Mouse (Mus musculus): Measurements from ENCODE around the gene Svs5. TPM values are rescaled to one million over a fixed set of nuclear protein-coding genes. Genes with fewer than 3 reads are reported as not detected.

Gene Svs5
- polyA plus RNA-seq, 1 experiment from 2014 or later: not detected

- ATAC-seq (ENCODE audit: insufficient number of reproducible peaks, low FRiP score, low TSS enrichment, low read depth): no peak
- no peaks in the 10 kb centered on the region for H3K9me3 ChIP-seq
- 63% methylated on average over 3 of the region's 3 CpGs for WGBS
These were observed 50.4 kb downstream of the Svs5 start for GRCm38 (mm10) chr2:164382971-164383370.

More at GRCm38 (mm10) chr2:164382971-164383370, 50.4 kb downstream of the Svs5 start:
- Histone ChIP-seq H3K4me1 (peaks cover 22% of the 10 kb centered on the region), H3K36me3 (no peaks in the 10 kb centered on the region), H3K27ac (no peak overlapping the region), H3K27me3 (peaks cover 15% of the 10 kb centered on the region), H3K4me2 (no peak overlapping the region), H3K9ac (no peak overlapping the region), H3K4me3 (no peak overlapping the region)

Small RNA genes lying within 50 kb of the gene (microRNA-seq; reads per million reads assigned to microRNA genes)
- not detected for gene Mir7678

Other genes starting within 250 kb of the Svs5 start
- gene Kcns1, start 161.6 kb upstream of the Svs5 start, polyA plus RNA-seq (2015; fragmentation: Nextera tagmentation; extraction: Ambion mirVana): 2.0 and 3.6 TPM in 2 replicates
- 9.1 and 10.3 TPM in 2 replicates for gene Wfdc5, start 150.0 kb upstream of the Svs5 start, polyA plus RNA-seq (2015; fragmentation: Nextera tagmentation; extraction: Ambion mirVana)
- gene Wfdc12, start 142.1 kb upstream of the Svs5 start, polyA plus RNA-seq (2015; fragmentation: Nextera tagmentation; extraction: Ambion mirVana): 0.40 TPM in 1 of 2 replicates, not detected in the other
- gene Wfdc15a, start 132.6 kb upstream of the Svs5 start, polyA plus RNA-seq (2015; fragmentation: Nextera tagmentation; extraction: Ambion mirVana): not detected in 2 replicates
- gene Wfdc15b, start 111.1 kb upstream of the Svs5 start, polyA plus RNA-seq (2015; fragmentation: Nextera tagmentation; extraction: Ambion mirVana): not detected in 2 replicates
- gene Svs2, start 94.3 kb upstream of the Svs5 start, polyA plus RNA-seq (2015; fragmentation: Nextera tagmentation; extraction: Ambion mirVana): not detected in 2 replicates
- gene Svs3b, start 76.1 kb upstream of the Svs5 start, polyA plus RNA-seq (2015; fragmentation: Nextera tagmentation; extraction: Ambion mirVana): not detected in 2 replicates
- gene Svs4, start 54.3 kb upstream of the Svs5 start, polyA plus RNA-seq (2015; fragmentation: Nextera tagmentation; extraction: Ambion mirVana): not detected in 2 replicates
- not detected in 2 replicates for gene Svs3a, start 43.5 kb upstream of the Svs5 start, polyA plus RNA-seq (2015; fragmentation: Nextera tagmentation; extraction: Ambion mirVana)
- not detected in 2 replicates for gene Svs6, start 16.0 kb upstream of the Svs5 start, polyA plus RNA-seq (2015; fragmentation: Nextera tagmentation; extraction: Ambion mirVana)
- gene Slpi, start 56.4 kb downstream of the Svs5 start, polyA plus RNA-seq (2015; fragmentation: Nextera tagmentation; extraction: Ambion mirVana): 4.3 TPM in 2 replicates
- gene Rbpjl, start 70.4 kb downstream of the Svs5 start, polyA plus RNA-seq (2015; fragmentation: Nextera tagmentation; extraction: Ambion mirVana): 1.2 and 1.3 TPM in 2 replicates
- 108 and 113 TPM in 2 replicates for gene Matn4, start 72.4 kb downstream of the Svs5 start, polyA plus RNA-seq (2015; fragmentation: Nextera tagmentation; extraction: Ambion mirVana)
- gene Sdc4, start 111.1 kb downstream of the Svs5 start, polyA plus RNA-seq (2015; fragmentation: Nextera tagmentation; extraction: Ambion mirVana): 107 and 110 TPM in 2 replicates
- 54.5 and 61.2 TPM in 2 replicates for gene Sys1, start 124.2 kb downstream of the Svs5 start, polyA plus RNA-seq (2015; fragmentation: Nextera tagmentation; extraction: Ambion mirVana)
- 11.0 and 12.2 TPM in 2 replicates for gene Gm20458, start 128.2 kb downstream of the Svs5 start, polyA plus RNA-seq (2015; fragmentation: Nextera tagmentation; extraction: Ambion mirVana)
- gene Trp53tg5, start 141.0 kb downstream of the Svs5 start, polyA plus RNA-seq (2015; fragmentation: Nextera tagmentation; extraction: Ambion mirVana): not detected in 2 replicates
- gene Dbndd2, start 153.4 kb downstream of the Svs5 start, polyA plus RNA-seq (2015; fragmentation: Nextera tagmentation; extraction: Ambion mirVana): 6.3 and 6.9 TPM in 2 replicates
- 65.0 and 67.5 TPM in 2 replicates for gene Pigt, start 164.8 kb downstream of the Svs5 start, polyA plus RNA-seq (2015; fragmentation: Nextera tagmentation; extraction: Ambion mirVana)
- 18.3 and 31.2 TPM in 2 replicates for gene Wfdc2, start 229.7 kb downstream of the Svs5 start, polyA plus RNA-seq (2015; fragmentation: Nextera tagmentation; extraction: Ambion mirVana)
- not detected in 2 replicates for gene Spint3, start 240.7 kb downstream of the Svs5 start, polyA plus RNA-seq (2015; fragmentation: Nextera tagmentation; extraction: Ambion mirVana)